Mouse (Mus musculus): ENCODE data around the gene Sox13. TPM values are rescaled to one million over a fixed set of nuclear protein-coding genes. Genes with fewer than 3 reads are reported as not detected.

The Sox13 gene
- polyA plus RNA-seq, 1 experiment from 2014 or later, result 6.7 TPM

- Histone ChIP-seq H3K36me3 (ENCODE audit: control insufficient read depth, insufficient read depth, low read length) (no peaks in the 10 kb centered on the region), H3K27ac (ENCODE audit: low read length) (peak overlapping the region; percentile 23; the same call in 1 of the 2 replicates), H3K9me3 (ENCODE audit: control insufficient read depth, low read length) (0 out of 2 replicates have a peak, but pooled peaks cover 2% of the 10 kb centered on the region), H3K9ac (ENCODE audit: low read length) (peak overlapping the region; percentile 61), H3K4me2 (ENCODE audit: low read depth, low read length) (peak overlapping the region; percentile 58), H3K27me3 (ENCODE audit: control insufficient read depth, insufficient read depth, low read depth, low read length) (no peaks in the 10 kb centered on the region), H3K4me3 (ENCODE audit: low read length) (peak overlapping the region; percentile 41), H3K4me1 (replicated peaks; ENCODE audit: control insufficient read depth, insufficient read depth, low read length) (peaks cover 13% of the 10 kb centered on the region)
- ATAC-seq (ENCODE audit: low read depth), result peak; percentile 27
- 17% methylated on average over 10 of the region's 10 CpGs for WGBS
Measured at GRCm38 (mm10) chr1:133434756-133435112, 10.6 kb upstream of the Sox13 start.

- WGBS, result 8% methylated on average over 12 of the region's 12 CpGs
- peak overlapping the region; percentile 41 for H3K4me3 ChIP-seq (ENCODE audit: low read length)
- H3K36me3 ChIP-seq (ENCODE audit: control insufficient read depth, insufficient read depth, low read length), result no peaks in the 10 kb centered on the region
- peak; percentile 81 for ATAC-seq (ENCODE audit: low read depth)
- peak overlapping the region; percentile 58 for H3K4me2 ChIP-seq (ENCODE audit: low read depth, low read length)
- peak overlapping the region; percentile 23; the same call in 1 of the 2 replicates for H3K27ac ChIP-seq (ENCODE audit: low read length)
- H3K27me3 ChIP-seq (ENCODE audit: control insufficient read depth, insufficient read depth, low read depth, low read length), result no peaks in the 10 kb centered on the region
- peaks cover 13% of the 10 kb centered on the region for H3K4me1 ChIP-seq (replicated peaks; ENCODE audit: control insufficient read depth, insufficient read depth, low read length)
- H3K9ac ChIP-seq (ENCODE audit: low read length), result peak overlapping the region; percentile 61
- 0 out of 2 replicates have a peak, but pooled peaks cover 7% of the 10 kb centered on the region for H3K9me3 ChIP-seq (ENCODE audit: control insufficient read depth, low read length)
Measured at GRCm38 (mm10) chr1:133434018-133434755, 10.0 kb upstream of the Sox13 start.

DNA sequence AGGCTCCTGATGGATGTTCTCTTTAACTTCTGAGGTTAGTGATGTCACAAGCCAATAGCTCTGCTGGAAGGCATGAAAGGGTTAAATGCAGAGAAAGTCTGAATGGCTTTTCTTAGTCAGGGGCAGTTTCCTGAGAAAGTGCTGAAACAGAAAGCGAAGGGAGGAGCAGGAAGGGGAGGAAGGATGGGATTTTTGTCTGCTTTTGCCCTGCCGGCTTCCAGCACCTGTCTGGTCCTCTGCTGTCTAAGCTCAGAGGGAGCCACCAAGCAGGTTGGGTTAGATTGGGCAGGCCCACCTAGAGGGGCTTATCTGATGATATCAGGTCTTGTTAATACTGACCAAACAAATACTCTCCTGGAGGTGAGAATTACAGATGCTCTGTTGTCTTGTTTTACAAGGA, 8.4 kb upstream of the Sox13 start:
- Histone ChIP-seq H3K27me3 (ENCODE audit: control insufficient read depth, insufficient read depth, low read depth, low read length) (no peaks in the 10 kb centered on the region), H3K27ac (ENCODE audit: low read length) (no peak overlapping the region), H3K36me3 (ENCODE audit: control insufficient read depth, insufficient read depth, low read length) (no peaks in the 10 kb centered on the region), H3K4me1 (replicated peaks; ENCODE audit: control insufficient read depth, insufficient read depth, low read length) (peaks cover 13% of the 10 kb centered on the region), H3K4me2 (ENCODE audit: low read depth, low read length) (no peak overlapping the region), H3K9me3 (ENCODE audit: control insufficient read depth, low read length) (0 out of 2 replicates have a peak, but pooled peaks cover 9% of the 10 kb centered on the region), H3K9ac (ENCODE audit: low read length) (no peak overlapping the region), H3K4me3 (ENCODE audit: low read length) (no peak overlapping the region)
- ATAC-seq (ENCODE audit: low read depth), result no peak
- 16% methylated on average over 2 of the region's 2 CpGs for WGBS

GRCm38 (mm10) chr1:133431133-133431532, 7.0 kb upstream of the Sox13 start:
- Histone ChIP-seq H3K27me3 (ENCODE audit: control insufficient read depth, insufficient read depth, low read depth, low read length) (no peaks in the 10 kb centered on the region), H3K4me3 (ENCODE audit: low read length) (no peak overlapping the region), H3K9ac (ENCODE audit: low read length) (no peak overlapping the region), H3K9me3 (ENCODE audit: control insufficient read depth, low read length) (0 out of 2 replicates have a peak, but pooled peaks cover 9% of the 10 kb centered on the region), H3K4me1 (replicated peaks; ENCODE audit: control insufficient read depth, insufficient read depth, low read length) (peaks cover 13% of the 10 kb centered on the region), H3K4me2 (ENCODE audit: low read depth, low read length) (no peak overlapping the region), H3K27ac (ENCODE audit: low read length) (no peak overlapping the region), H3K36me3 (ENCODE audit: control insufficient read depth, insufficient read depth, low read length) (no peaks in the 10 kb centered on the region)
- no peak for ATAC-seq (ENCODE audit: low read depth)
- 65% methylated on average over 2 of the region's 2 CpGs for WGBS

DNA sequence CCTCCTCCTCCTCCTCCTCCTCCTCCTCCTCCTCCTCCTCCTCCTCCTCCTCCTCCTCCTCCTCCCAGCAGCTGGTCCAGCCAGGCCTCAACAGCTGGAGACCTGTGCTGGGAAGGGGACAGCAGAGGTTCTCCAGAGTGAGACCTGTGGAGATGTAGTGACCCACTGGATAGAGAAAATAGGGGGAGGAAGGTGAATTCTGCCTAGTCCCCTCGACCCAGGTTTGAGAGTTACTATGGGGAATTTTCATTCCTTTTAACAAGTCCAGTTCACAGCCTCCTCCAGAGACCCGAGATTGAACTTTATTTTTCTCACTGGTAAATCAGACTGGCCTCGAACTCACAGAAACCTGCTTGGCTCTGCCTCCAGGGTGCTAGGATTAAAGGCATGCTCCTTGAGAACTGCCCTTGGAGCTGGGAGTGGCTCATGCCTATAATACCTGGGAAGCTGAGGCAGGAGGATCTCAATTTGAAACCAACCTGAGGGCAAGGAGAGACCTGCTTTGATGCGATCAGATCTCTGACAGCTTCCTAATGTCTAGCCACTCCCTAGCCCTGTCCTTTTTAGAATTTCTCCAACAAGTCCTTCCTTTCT, 467 bp upstream of the Sox13 start:
- WGBS, result 48% methylated on average over 4 of the region's 4 CpGs

DNA sequence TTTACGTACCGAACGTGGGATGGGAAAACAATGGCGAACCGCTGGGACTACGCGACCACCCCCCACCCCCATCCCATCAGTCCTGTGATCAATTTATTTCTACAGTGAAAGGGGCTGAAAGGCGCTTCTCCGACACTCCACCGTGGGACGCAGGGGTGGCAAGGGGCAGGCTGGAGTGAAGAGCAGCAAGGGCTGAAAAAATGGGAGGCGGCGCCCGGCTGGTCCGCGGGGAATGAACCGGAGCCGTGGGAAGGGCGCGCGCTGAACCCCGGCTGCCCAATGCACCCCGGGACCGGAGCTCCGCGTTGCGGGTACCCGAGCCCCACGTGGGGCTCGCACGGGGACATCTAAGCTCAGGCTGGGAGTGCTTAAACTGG, 1.0 kb downstream of the Sox13 start:
- Histone ChIP-seq H3K9ac (ENCODE audit: low read length) (peak overlapping the region; percentile 79), H3K27me3 (ENCODE audit: control insufficient read depth, insufficient read depth, low read depth, low read length) (no peaks in the 10 kb centered on the region), H3K9me3 (ENCODE audit: control insufficient read depth, low read length) (no peaks in the 10 kb centered on the region), H3K36me3 (ENCODE audit: control insufficient read depth, insufficient read depth, low read length) (no peaks in the 10 kb centered on the region), H3K4me1 (replicated peaks; ENCODE audit: control insufficient read depth, insufficient read depth, low read length) (peaks cover 28% of the 10 kb centered on the region), H3K27ac (ENCODE audit: low read length) (peak overlapping the region; percentile 91), H3K4me3 (ENCODE audit: low read length) (peak overlapping the region; percentile 83), H3K4me2 (ENCODE audit: low read depth, low read length) (peak overlapping the region; percentile 95)
- WGBS, result under 1% methylated on average over 25 of the region's 31 CpGs
- ATAC-seq (ENCODE audit: low read depth), result peak; percentile 7; the same call in 1 of the 2 replicates

More for the DNA sequence above, 467 bp upstream of the Sox13 start:
- H3K4me3 ChIP-seq (ENCODE audit: low read length), result no peak overlapping the region
- 0 out of 2 replicates have a peak, but pooled peaks cover 6% of the 10 kb centered on the region for H3K9me3 ChIP-seq (ENCODE audit: control insufficient read depth, low read length)
- no peaks in the 10 kb centered on the region for H3K36me3 ChIP-seq (ENCODE audit: control insufficient read depth, insufficient read depth, low read length)
- peaks cover 21% of the 10 kb centered on the region for H3K4me1 ChIP-seq (replicated peaks; ENCODE audit: control insufficient read depth, insufficient read depth, low read length)
- H3K27me3 ChIP-seq (ENCODE audit: control insufficient read depth, insufficient read depth, low read depth, low read length), result no peaks in the 10 kb centered on the region
- no peak overlapping the region for H3K9ac ChIP-seq (ENCODE audit: low read length)
- peak overlapping the region; percentile 95 for H3K4me2 ChIP-seq (ENCODE audit: low read depth, low read length)
- no peak overlapping the region for H3K27ac ChIP-seq (ENCODE audit: low read length)
- peak; percentile 15 for ATAC-seq (ENCODE audit: low read depth)

DNA sequence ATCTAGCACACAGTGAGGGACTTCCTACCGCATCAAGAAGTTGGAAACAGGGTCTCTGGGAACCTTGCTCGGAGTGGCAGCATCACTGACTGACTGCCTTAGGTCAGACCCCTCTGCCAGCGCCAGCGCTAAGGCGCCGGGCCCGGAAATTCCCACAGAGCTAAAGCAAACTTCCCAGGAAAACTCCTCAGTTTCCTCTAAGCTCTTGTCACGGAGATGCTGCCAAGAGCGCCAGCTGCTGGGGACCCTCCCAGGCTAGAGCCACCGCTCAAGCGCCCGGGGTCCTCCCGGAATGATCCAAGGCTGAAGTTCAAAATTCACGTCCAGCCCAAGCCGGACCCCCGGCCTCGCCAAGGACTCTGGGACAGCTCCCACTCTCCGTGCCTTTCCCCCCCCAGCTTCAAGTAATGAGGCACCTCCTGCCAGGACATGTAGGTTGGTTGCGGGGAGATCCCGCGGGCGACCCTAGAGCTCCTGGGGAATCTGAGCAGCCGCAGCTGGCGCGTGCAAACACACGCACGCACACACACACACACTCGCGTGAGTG, 1.5 kb downstream of the Sox13 start:
- Histone ChIP-seq H3K9me3 (ENCODE audit: control insufficient read depth, low read length) (no peaks in the 10 kb centered on the region), H3K4me1 (replicated peaks; ENCODE audit: control insufficient read depth, insufficient read depth, low read length) (peaks cover 29% of the 10 kb centered on the region), H3K36me3 (ENCODE audit: control insufficient read depth, insufficient read depth, low read length) (no peaks in the 10 kb centered on the region), H3K27me3 (ENCODE audit: control insufficient read depth, insufficient read depth, low read depth, low read length) (no peaks in the 10 kb centered on the region), H3K4me2 (ENCODE audit: low read depth, low read length) (peak overlapping the region; percentile 95), H3K4me3 (ENCODE audit: low read length) (peak overlapping the region; percentile 83), H3K27ac (ENCODE audit: low read length) (peak overlapping the region; percentile 91), H3K9ac (ENCODE audit: low read length) (peak overlapping the region; percentile 79)
- peak; percentile 21 for ATAC-seq (ENCODE audit: low read depth)
- WGBS, result under 1% methylated on average over 29 of the region's 29 CpGs

GRCm38 (mm10) chr1:133421975-133422570, 2.1 kb downstream of the Sox13 start:
- Histone ChIP-seq H3K4me1 (replicated peaks; ENCODE audit: control insufficient read depth, insufficient read depth, low read length) (peaks cover 35% of the 10 kb centered on the region), H3K4me2 (ENCODE audit: low read depth, low read length) (peak overlapping the region; percentile 95), H3K9me3 (ENCODE audit: control insufficient read depth, low read length) (no peaks in the 10 kb centered on the region), H3K9ac (ENCODE audit: low read length) (peak overlapping the region; percentile 79), H3K27me3 (ENCODE audit: control insufficient read depth, insufficient read depth, low read depth, low read length) (no peaks in the 10 kb centered on the region), H3K4me3 (ENCODE audit: low read length) (peak overlapping the region; percentile 83), H3K27ac (ENCODE audit: low read length) (peak overlapping the region; percentile 91), H3K36me3 (ENCODE audit: control insufficient read depth, insufficient read depth, low read length) (no peaks in the 10 kb centered on the region)
- no peak for ATAC-seq (ENCODE audit: low read depth)
- WGBS, result 35% methylated on average over 16 of the region's 16 CpGs

- no peak overlapping the region for H3K9ac ChIP-seq (ENCODE audit: low read length)
- H3K4me2 ChIP-seq (ENCODE audit: low read depth, low read length), result no peak overlapping the region
- WGBS, result 50% methylated on average over 2 of the region's 2 CpGs
- ATAC-seq (ENCODE audit: low read depth), result no peak
- H3K9me3 ChIP-seq (ENCODE audit: control insufficient read depth, low read length), result no peaks in the 10 kb centered on the region
- H3K36me3 ChIP-seq (ENCODE audit: control insufficient read depth, insufficient read depth, low read length), result no peaks in the 10 kb centered on the region
- no peak overlapping the region for H3K4me3 ChIP-seq (ENCODE audit: low read length)
- peaks cover 37% of the 10 kb centered on the region for H3K4me1 ChIP-seq (replicated peaks; ENCODE audit: control insufficient read depth, insufficient read depth, low read length)
- no peak overlapping the region for H3K27ac ChIP-seq (ENCODE audit: low read length)
- H3K27me3 ChIP-seq (ENCODE audit: control insufficient read depth, insufficient read depth, low read depth, low read length), result no peaks in the 10 kb centered on the region
Measured at GRCm38 (mm10) chr1:133421061-133421460, 3.1 kb downstream of the Sox13 start.
